In genomic region chr10:66815951-66816350, GRCm38 (mm10) we compare ENCODE assay signal across 23 mouse cellular contexts.
DNase-seq lines count a peak whose midpoint lies in the region; ATAC-seq lines count a peak whose summit lies in the region.
"Had no signal": no experiment of that assay in that cellular context is flagged by ENCODE, and none has a peak within 500 bp of the region (broad histone marks: within the 10 kb centered on the region; RNA-seq: fewer than 3 reads in every experiment).

No protein-coding gene starts in this region.

- peaks cover 5% of the 10 kb centered on the region; the same call in 1 of the 2 replicates for H3K27me3 ChIP-seq in heart, embryonic 12.5 days (replicated peaks)
- peaks cover 8% of the 10 kb centered on the region; the same call in 1 of the 2 replicates for H3K27me3 ChIP-seq in heart, embryonic 13.5 days (replicated peaks)
- H3K27me3 ChIP-seq: forebrain, embryonic 13.5 days; forebrain, embryonic 15.5 days; Patski had no signal

- H3K36me3 ChIP-seq in heart, embryonic 12.5 days: no peaks in the 10 kb centered on the region
- no peaks in the 10 kb centered on the region for H3K36me3 ChIP-seq in heart, embryonic 13.5 days
- H3K36me3 ChIP-seq: embryonic facial prominence, embryonic 10.5 days; embryonic facial prominence, embryonic 12.5 days; forebrain, embryonic 15.5 days; G1E had no signal

- peak; percentile 93 for DNase-seq in heart, adult 11 months
- no peak for DNase-seq in heart, postnatal 4 days
- peak; percentile 13 to 16 for DNase-seq in heart, adult 9 months (ENCODE audit: low spot score in 2 of 2)
- no peak for DNase-seq in heart, postnatal 36 days
- DNase-seq: adrenal gland, adult 8-10 months; adrenal gland, postnatal 14 days; adrenal gland, postnatal 36 days; cerebellum, adult 11-12 months; cerebellum, adult 2 months; cerebellum, adult 9-10 months; cerebellum, postnatal 10 days; cerebellum, postnatal 25 days; forebrain, postnatal 0 days had no signal

- intact Hi-C loops in heart, postnatal 36 days (cut with DNase I): loop anchor here (10.0 kb wide), 1 partner anchor 221 kb away; no protein-coding TSS in a partner anchor

- no peak for ATAC-seq in heart, embryonic 12.5 days (ENCODE audit: insufficient number of reproducible peaks, low FRiP score)
- ATAC-seq in heart, embryonic 13.5 days (ENCODE audit: extremely low read depth, insufficient number of reproducible peaks, low FRiP score, low TSS enrichment): no peak
- ATAC-seq: activated CD4-positive, CD25-positive, alpha-beta regulatory T cell, adult 4 months; CD4-positive, CD25-positive, alpha-beta regulatory T cell, adult 4 months; forebrain, embryonic 13.5 days; forebrain, embryonic 15.5 days; forebrain, postnatal 0 days; Patski had no signal

- H3K9me3 ChIP-seq in heart, embryonic 12.5 days (replicated peaks): no peaks in the 10 kb centered on the region
- no peaks in the 10 kb centered on the region; the same call in 1 of the 2 replicates for H3K9me3 ChIP-seq in heart, embryonic 13.5 days
- H3K9me3 ChIP-seq: embryonic facial prominence, embryonic 10.5 days; embryonic facial prominence, embryonic 12.5 days; forebrain, embryonic 13.5 days; forebrain, embryonic 15.5 days had no signal

- no peak overlapping the region for H3K4me2 ChIP-seq in heart, embryonic 12.5 days
- H3K4me2 ChIP-seq in heart, embryonic 13.5 days: no peak overlapping the region
- H3K4me2 ChIP-seq: embryonic facial prominence, embryonic 12.5 days; forebrain, embryonic 13.5 days; forebrain, embryonic 15.5 days had no signal

- WGBS in heart, embryonic 12.5 days: 60% methylated on average over 4 of the region's 4 CpGs
- WGBS in heart, embryonic 13.5 days: 53% methylated on average over 4 of the region's 4 CpGs

- H3K27ac ChIP-seq in heart, embryonic 12.5 days (ENCODE audit: poor library complexity, severe bottlenecking): no peak overlapping the region
- 0 out of 2 replicates have a peak overlapping the region, but pooled peaks have one; percentile 15 for H3K27ac ChIP-seq in heart, embryonic 13.5 days (replicated peaks)
- H3K27ac ChIP-seq: embryonic facial prominence, embryonic 10.5 days; embryonic facial prominence, embryonic 12.5 days; forebrain, embryonic 13.5 days; forebrain, embryonic 15.5 days had no signal

- H3K4me1 ChIP-seq in heart, embryonic 12.5 days (replicated peaks): peaks cover 24% of the 10 kb centered on the region
- H3K4me1 ChIP-seq in heart, embryonic 13.5 days: peaks cover 35% of the 10 kb centered on the region

- H3K4me3 ChIP-seq in heart, embryonic 12.5 days: no peak overlapping the region
- no peak overlapping the region for H3K4me3 ChIP-seq in heart, embryonic 13.5 days
- H3K4me3 ChIP-seq: embryonic facial prominence, embryonic 10.5 days; embryonic facial prominence, embryonic 12.5 days; forebrain, embryonic 13.5 days; forebrain, embryonic 15.5 days had no signal

- no peak overlapping the region for H3K9ac ChIP-seq in heart, embryonic 12.5 days
- H3K9ac ChIP-seq in heart, embryonic 13.5 days: no peak overlapping the region
- H3K9ac ChIP-seq: embryonic facial prominence, embryonic 12.5 days; forebrain, embryonic 13.5 days; forebrain, embryonic 15.5 days; forebrain, postnatal 0 days had no signal

Comparison
In these comparisons a context has a peak if more than half of its experiments do, and no peak if none do; other contexts are left out.
1. DNase-seq: peak in heart, adult 11 months (single experiment) and heart, adult 9 months (2 of 2); none in heart, postnatal 4 days (single experiment) and heart, postnatal 36 days (0 of 2).